Mouse (Mus musculus): ENCODE data around the gene Phf10.
"Not testable (repeated sequence)": the region's sequence is repeated elsewhere in the genome, so short reads cannot be mapped to it uniquely, and the experiment has no call there.

Gene Phf10

DNA sequence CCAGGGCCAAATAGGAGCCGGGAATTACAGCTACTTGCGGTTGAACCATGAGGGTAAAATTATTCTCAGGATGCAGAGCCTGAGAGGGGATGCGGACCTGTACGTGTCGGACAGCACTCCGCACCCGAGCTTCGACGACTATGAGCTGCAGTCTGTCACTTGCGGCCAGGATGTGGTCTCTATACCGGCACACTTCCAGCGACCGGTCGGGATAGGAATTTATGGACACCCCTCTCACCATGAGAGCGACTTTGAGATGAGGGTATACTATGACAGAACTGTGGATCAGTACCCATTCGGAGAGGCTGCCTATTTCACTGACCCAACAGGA is 17.4 kb downstream of the Phf10 start:
- DNase-seq (ENCODE audit: extremely low read depth, low read depth, low spot score) = no peak

- DNase-seq (ENCODE audit: extremely low read depth, low read depth, low spot score) = no peak
Observed at GRCm38 (mm10) chr17:14943009-14943728, 17.9 kb downstream of the Phf10 start, which contains the start of the genes Wdr27 and 1600012H06Rik. Gene Wdr27, minus strand, starts transcription at chr17:14943158. Gene 1600012H06Rik, plus strand, starts transcription at chr17:14943184.

GRCm38 (mm10) chr17:14942181-14942580 is 18.9 kb downstream of the Phf10 start:
- DNase-seq (ENCODE audit: extremely low read depth, low read depth, low spot score) = not testable (repeated sequence)

- no peak for DNase-seq (ENCODE audit: extremely low read depth, low read depth, low spot score)
Observed at GRCm38 (mm10) chr17:14935841-14936605, 25.1 kb downstream of the Phf10 start.

- not testable (repeated sequence) for DNase-seq (ENCODE audit: extremely low read depth, low read depth, low spot score)
Observed at GRCm38 (mm10) chr17:14935280-14935679, 25.8 kb downstream of the Phf10 start.

- no peak for DNase-seq (ENCODE audit: extremely low read depth, low read depth, low spot score)
Observed at GRCm38 (mm10) chr17:14931469-14931868, 29.6 kb downstream of the Phf10 start.

- DNase-seq (ENCODE audit: extremely low read depth, low read depth, low spot score) = no peak
Observed at GRCm38 (mm10) chr17:14930697-14931096, 30.4 kb downstream of the Phf10 start.

DNA sequence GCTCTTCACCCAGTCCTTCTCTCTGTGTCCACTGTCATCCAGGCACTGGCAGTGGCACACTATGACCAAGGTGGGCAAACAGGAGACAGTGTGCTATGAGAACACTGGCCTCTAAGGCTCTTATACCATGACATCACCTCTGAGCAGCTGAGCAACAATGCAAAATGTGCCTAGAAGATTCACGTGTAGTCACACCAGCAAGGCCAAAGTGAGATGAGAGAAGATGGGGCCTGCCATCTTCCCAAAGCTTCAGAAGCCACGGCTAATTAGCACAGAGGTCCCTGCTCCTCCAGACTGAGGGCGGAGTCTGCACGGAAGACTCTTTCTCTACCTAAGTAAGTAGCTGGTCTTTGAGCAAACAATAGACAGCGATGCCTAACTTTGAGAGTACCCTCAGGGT is 32.4 kb downstream of the Phf10 start:
- no peak for DNase-seq (ENCODE audit: extremely low read depth, low read depth, low spot score)

DNA sequence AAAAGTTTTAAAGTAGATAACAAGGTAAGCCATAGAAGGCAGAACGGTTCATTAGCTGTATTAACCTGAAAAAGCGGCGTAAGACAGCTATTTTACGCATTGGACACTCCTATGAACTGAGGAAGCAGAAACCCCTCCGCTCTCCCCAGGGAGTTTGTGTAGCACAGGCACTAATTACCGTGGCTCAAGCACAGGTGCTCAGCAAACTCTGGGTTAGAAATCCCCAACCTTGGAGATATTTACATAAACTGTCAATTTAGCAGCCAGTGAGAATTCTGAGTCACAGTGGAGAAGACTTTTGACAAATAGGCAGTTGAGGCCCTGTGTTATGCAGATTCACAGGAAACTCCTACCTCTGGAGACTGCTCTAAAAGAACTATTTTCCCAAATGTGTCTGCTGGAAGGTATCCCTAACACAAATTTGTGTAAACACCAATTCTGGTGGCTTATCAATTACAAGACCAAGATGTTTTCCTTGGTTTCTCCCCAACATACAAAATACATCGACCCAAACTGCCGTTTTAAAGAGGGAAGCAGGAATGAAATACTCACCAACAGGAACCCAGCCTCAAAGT is 33.3 kb downstream of the Phf10 start:
- DNase-seq (ENCODE audit: extremely low read depth, low read depth, low spot score) = no peak

- DNase-seq (ENCODE audit: extremely low read depth, low read depth, low spot score) = no peak
Observed at GRCm38 (mm10) chr17:14921582-14921981, 39.5 kb downstream of the Phf10 start.

DNA sequence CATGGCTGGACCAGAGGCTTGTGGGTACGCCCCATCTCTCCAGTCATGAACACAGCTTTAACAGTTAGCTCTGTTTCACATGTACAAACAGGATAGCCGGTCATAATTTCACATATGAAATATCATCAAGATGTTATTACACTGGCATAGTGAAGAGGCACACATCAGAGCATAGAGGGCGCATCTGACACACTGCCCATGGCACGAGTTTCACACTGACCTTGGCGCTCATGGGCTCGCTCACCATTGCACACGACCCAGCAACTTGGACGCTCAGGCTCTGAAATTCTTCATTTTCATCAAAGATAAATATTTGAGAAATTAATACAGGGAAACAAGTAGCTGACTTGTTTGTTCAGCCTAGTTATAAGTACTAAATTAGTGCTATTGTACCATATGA is 43.2 kb downstream of the Phf10 start:
- DNase-seq (ENCODE audit: extremely low read depth, low read depth, low spot score) = no peak

- DNase-seq (ENCODE audit: extremely low read depth, low read depth, low spot score) = no peak
Observed at GRCm38 (mm10) chr17:14914401-14914800, 46.7 kb downstream of the Phf10 start.

DNA sequence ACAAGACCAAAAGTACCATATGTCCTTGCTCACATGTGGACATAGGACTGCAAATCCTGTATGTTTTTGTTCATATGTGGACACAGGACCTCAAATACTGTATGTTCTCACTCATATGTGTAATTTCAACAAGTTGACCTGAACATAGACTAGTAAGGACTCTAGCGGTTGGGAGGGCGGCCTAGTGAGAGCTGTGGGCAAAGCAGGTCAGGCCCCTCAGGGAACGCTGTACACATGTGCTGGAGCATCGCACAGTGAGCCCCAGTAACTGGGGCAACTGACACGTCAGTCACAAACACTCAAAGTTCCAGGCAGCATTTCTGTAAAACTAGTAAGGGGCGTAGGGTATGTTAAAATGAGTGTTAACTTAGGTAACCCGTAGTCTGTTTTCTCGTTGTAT is 48.1 kb downstream of the Phf10 start:
- DNase-seq (ENCODE audit: extremely low read depth, low read depth, low spot score) = no peak

GRCm38 (mm10) chr17:14912420-14912819 is 48.7 kb downstream of the Phf10 start:
- DNase-seq (ENCODE audit: extremely low read depth, low read depth, low spot score) = no peak

DNA sequence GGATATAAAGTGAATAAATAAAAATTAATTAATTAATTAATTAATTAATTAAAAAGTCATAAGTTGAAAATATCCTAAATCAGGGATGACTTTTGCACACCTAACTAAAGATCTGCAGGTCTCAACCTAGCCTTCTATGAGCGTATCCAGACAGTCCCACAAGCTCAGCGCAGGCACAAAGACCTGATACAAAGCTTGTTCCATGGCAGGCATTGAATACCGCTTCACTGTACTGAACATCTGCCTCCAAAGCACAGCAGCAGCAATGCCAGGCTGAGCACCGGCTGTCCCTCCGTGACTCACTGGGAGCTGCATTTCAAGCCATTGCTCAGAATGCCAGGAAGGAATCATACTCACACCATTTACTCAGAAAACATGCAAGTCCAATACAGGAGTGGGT is 50.3 kb downstream of the Phf10 start:
- DNase-seq (ENCODE audit: extremely low read depth, low read depth, low spot score) = no peak

DNA sequence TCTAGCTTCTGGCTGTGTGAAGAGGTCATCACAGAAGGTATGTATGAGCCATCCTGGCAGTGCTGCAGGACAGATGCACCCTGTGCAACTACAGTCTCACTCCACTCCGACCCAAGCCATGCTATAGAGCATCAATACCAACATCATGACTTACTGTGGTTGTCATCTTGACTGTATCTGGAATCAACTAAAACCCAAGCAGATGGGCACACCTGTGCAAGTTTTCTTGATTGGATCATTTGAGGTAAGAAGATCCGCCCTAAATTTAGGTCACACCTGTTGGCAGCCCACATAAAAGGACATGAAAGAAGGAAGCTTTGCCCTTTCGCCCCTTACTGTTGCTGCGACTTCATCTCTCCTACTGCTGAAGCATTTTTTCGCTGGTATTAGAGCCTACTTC is 51.7 kb downstream of the Phf10 start:
- DNase-seq (ENCODE audit: extremely low read depth, low read depth, low spot score) = no peak

DNA sequence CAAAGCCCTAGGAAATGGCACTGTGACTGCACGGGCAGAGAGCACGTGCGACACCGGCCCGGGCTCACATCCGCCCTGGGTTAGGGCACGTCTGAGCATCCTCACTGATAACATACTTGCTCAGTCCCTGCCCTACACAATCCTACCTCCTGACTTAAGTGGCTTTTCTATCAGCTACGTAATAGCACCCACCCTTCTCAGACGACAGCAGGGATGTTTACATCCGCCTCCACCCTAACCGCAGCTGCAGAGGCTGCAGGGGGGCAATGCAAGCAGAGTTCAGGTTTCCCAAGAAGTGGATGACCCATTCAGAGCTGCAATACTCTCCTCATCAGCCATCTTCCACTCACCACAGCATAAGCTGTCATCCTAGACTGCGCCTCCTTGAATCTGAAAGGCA is 53.9 kb downstream of the Phf10 start:
- no peak for DNase-seq (ENCODE audit: extremely low read depth, low read depth, low spot score)

GRCm38 (mm10) chr17:14906611-14907010 is 54.5 kb downstream of the Phf10 start:
- DNase-seq (ENCODE audit: extremely low read depth, low read depth, low spot score) = no peak

DNA sequence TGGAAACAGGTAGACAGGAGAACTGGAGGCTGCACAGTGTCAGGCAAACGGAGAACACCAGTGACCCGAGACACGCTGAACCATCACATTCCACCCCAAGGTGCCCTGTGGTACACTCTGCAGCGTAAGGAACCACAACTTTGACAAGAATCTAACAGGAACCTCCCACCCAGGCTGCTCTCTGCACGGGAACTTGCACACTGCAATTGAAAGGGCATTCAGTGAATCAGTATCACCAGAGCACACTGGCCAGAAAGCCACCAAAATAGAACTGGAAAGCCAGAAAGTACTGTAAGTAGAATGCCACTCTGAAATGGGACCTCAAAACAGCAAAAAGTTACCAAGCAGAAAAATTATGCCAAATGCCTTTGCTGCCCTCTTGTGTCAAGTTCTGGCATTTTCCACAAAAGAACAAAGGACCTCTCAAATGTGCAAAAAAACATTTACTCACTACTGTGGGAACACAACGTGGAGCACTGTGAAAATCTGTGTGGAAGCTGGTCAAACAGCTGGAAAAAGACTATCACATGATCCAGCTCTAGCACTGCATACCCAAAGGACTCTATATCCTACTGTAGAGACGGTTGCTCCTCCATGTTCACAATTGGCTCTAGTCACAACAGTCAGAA is 56.3 kb downstream of the Phf10 start:
- no peak for DNase-seq (ENCODE audit: extremely low read depth, low read depth, low spot score)

DNA sequence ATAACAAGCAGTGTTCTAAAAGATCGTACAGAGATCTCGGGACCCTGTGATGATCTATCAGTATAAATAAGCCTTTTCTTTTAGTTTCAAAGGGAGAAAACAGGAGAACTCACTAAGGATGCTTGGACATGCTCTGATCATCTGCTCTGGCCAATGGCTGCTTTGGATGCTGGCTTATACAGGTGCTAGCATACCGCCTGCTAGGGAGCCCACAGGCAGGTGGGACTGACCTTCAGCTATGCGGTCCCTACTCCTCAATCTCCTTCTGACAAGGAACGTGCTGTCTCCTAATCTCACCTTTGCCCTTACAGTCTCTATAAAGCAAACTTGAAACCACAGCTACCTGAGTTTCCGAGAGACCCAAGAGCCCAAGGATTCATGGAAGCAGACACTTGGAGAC is 56.9 kb downstream of the Phf10 start:
- DNase-seq (ENCODE audit: extremely low read depth, low read depth, low spot score) = no peak

GRCm38 (mm10) chr17:14903212-14903611 is 57.9 kb downstream of the Phf10 start:
- no peak for DNase-seq (ENCODE audit: extremely low read depth, low read depth, low spot score)

DNA sequence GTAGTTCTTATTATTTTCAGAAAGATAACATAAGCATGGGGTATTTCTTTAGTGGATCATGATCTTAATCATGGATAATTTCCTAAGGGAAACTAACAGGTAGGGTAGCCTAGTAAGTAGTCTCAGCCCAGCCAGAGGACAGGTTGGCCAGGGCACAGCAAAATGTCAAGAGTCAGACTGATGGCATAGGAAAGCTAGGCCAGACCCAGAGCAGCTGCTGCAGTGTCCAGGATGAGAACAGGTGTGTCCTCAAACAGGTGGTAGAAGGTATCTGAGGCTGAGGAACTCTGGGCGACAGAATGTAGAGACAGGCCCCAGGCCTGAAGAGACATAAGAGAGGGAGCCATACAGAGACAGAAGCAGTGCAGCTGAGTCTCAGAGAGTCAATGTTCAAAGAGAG is 62.1 kb downstream of the Phf10 start:
- no peak for DNase-seq (ENCODE audit: extremely low read depth, low read depth, low spot score)

Measured in fat pad, adult 2 months (tissue).